Mouse (Mus musculus): ENCODE data around the gene Mgmt.

- TF ChIP-seq CTCF (IDR thresholded peaks at IDR 0.05; ENCODE audit: control insufficient read depth, insufficient read depth, low read length) (no peak), POLR2A (IDR thresholded peaks at IDR 0.05; ENCODE audit: borderline replicate concordance, control insufficient read depth, low read depth, low read length) (no peak)
Observed at GRCm38 (mm10) chr7:136872059-136872458, 22.4 kb upstream of the Mgmt start.
